Mouse (Mus musculus): ENCODE measurements at regions not wholly inside any gene's neighbourhood (a gene's known extent, or its start where the extent isn't known, plus 50 kb on each side); places are given as distances from the start of the nearest gene placed in this dataset.

- H3K4me3 ChIP-seq (replicated peaks), result no peak overlapping the region
- H3K9ac ChIP-seq, result no peak overlapping the region
- no peak overlapping the region for H3K4me2 ChIP-seq
- WGBS (ENCODE audit: insufficient replicate concordance), result 43% methylated on average over 6 of the region's 6 CpGs
- H3K9me3 ChIP-seq (replicated peaks), result no peaks in the 10 kb centered on the region
- H3K4me1 ChIP-seq (replicated peaks), result no peaks in the 10 kb centered on the region
- H3K36me3 ChIP-seq (replicated peaks), result no peaks in the 10 kb centered on the region
- no peaks in the 10 kb centered on the region for H3K27me3 ChIP-seq
- peak; percentile 56 for ATAC-seq (ENCODE audit: insufficient read depth)
- no peak overlapping the region for H3K27ac ChIP-seq (replicated peaks)
Observed at GRCm38 (mm10) chr16:65718791-65719472, 96.1 kb upstream of the Vgll3 start.

GRCm38 (mm10) chr16:65720953-65721352 is 94.1 kb upstream of the Vgll3 start:
- Histone ChIP-seq H3K9me3 (replicated peaks) (no peaks in the 10 kb centered on the region), H3K9ac (no peak overlapping the region), H3K27ac (replicated peaks) (no peak overlapping the region), H3K4me2 (no peak overlapping the region), H3K4me3 (replicated peaks) (no peak overlapping the region), H3K4me1 (replicated peaks) (no peaks in the 10 kb centered on the region), H3K27me3 (no peaks in the 10 kb centered on the region), H3K36me3 (replicated peaks) (no peaks in the 10 kb centered on the region)
- 61% methylated on average over 4 of the region's 4 CpGs for WGBS (ENCODE audit: insufficient replicate concordance)
- no peak for ATAC-seq (ENCODE audit: insufficient read depth)

- no peaks in the 10 kb centered on the region for H3K4me1 ChIP-seq (replicated peaks)
- no peak overlapping the region for H3K4me2 ChIP-seq
- H3K9me3 ChIP-seq (replicated peaks), result no peaks in the 10 kb centered on the region
- H3K27ac ChIP-seq (replicated peaks), result no peak overlapping the region
- ATAC-seq (ENCODE audit: insufficient read depth), result no peak
- H3K36me3 ChIP-seq (replicated peaks), result no peaks in the 10 kb centered on the region
- no peak overlapping the region for H3K9ac ChIP-seq
- H3K27me3 ChIP-seq, result no peaks in the 10 kb centered on the region
- 55% methylated on average over 5 of the region's 5 CpGs for WGBS (ENCODE audit: insufficient replicate concordance)
- no peak overlapping the region for H3K4me3 ChIP-seq (replicated peaks)
Observed at GRCm38 (mm10) chr16:65725559-65726269, 89.3 kb upstream of the Vgll3 start.

GRCm38 (mm10) chr16:65726289-65726688 is 88.8 kb upstream of the Vgll3 start:
- WGBS (ENCODE audit: insufficient replicate concordance), result 45% methylated on average over 3 of the region's 3 CpGs
- no peaks in the 10 kb centered on the region for H3K27me3 ChIP-seq
- no peak for ATAC-seq (ENCODE audit: insufficient read depth)
- H3K4me3 ChIP-seq (replicated peaks), result no peak overlapping the region
- no peaks in the 10 kb centered on the region for H3K36me3 ChIP-seq (replicated peaks)
- no peaks in the 10 kb centered on the region for H3K4me1 ChIP-seq (replicated peaks)
- H3K9me3 ChIP-seq (replicated peaks), result no peaks in the 10 kb centered on the region
- H3K4me2 ChIP-seq, result no peak overlapping the region
- no peak overlapping the region for H3K27ac ChIP-seq (replicated peaks)
- H3K9ac ChIP-seq, result no peak overlapping the region

GRCm38 (mm10) chr16:65729322-65729721 is 85.7 kb upstream of the Vgll3 start:
- H3K4me1 ChIP-seq (replicated peaks), result no peaks in the 10 kb centered on the region
- no peak overlapping the region for H3K4me3 ChIP-seq (replicated peaks)
- no peaks in the 10 kb centered on the region for H3K36me3 ChIP-seq (replicated peaks)
- no peak overlapping the region for H3K9ac ChIP-seq
- ATAC-seq (ENCODE audit: insufficient read depth), result no peak
- H3K9me3 ChIP-seq (replicated peaks), result no peaks in the 10 kb centered on the region
- H3K27ac ChIP-seq (replicated peaks), result no peak overlapping the region
- no peak overlapping the region for H3K4me2 ChIP-seq
- 68% methylated on average over 4 of the region's 4 CpGs for WGBS (ENCODE audit: insufficient replicate concordance)
- no peaks in the 10 kb centered on the region for H3K27me3 ChIP-seq

- Histone ChIP-seq H3K36me3 (replicated peaks) (no peaks in the 10 kb centered on the region), H3K9ac (no peak overlapping the region), H3K9me3 (replicated peaks) (no peaks in the 10 kb centered on the region), H3K4me2 (no peak overlapping the region), H3K4me3 (replicated peaks) (no peak overlapping the region), H3K27me3 (no peaks in the 10 kb centered on the region), H3K27ac (replicated peaks) (no peak overlapping the region), H3K4me1 (replicated peaks) (no peaks in the 10 kb centered on the region)
- WGBS (ENCODE audit: insufficient replicate concordance), result 32% methylated on average over 3 of the region's 3 CpGs
- ATAC-seq (ENCODE audit: insufficient read depth), result no peak
Observed at GRCm38 (mm10) chr16:65739652-65740051, 75.4 kb upstream of the Vgll3 start.

- no peak for ATAC-seq (ENCODE audit: insufficient read depth)
- H3K27me3 ChIP-seq, result no peaks in the 10 kb centered on the region
- H3K9me3 ChIP-seq (replicated peaks), result no peaks in the 10 kb centered on the region
Observed at GRCm38 (mm10) chr16:65742951-65743350, 72.1 kb upstream of the Vgll3 start.

GRCm38 (mm10) chr16:65755667-65756066 is 59.4 kb upstream of the Vgll3 start:
- Histone ChIP-seq H3K9ac (no peak overlapping the region), H3K9me3 (replicated peaks) (no peaks in the 10 kb centered on the region)

More at GRCm38 (mm10) chr16:65742951-65743350, 72.1 kb upstream of the Vgll3 start:
- no peak overlapping the region for H3K4me3 ChIP-seq (replicated peaks)
- H3K27ac ChIP-seq (replicated peaks), result no peak overlapping the region
- H3K36me3 ChIP-seq (replicated peaks), result no peaks in the 10 kb centered on the region
- no peak overlapping the region for H3K4me2 ChIP-seq
- no peak overlapping the region for H3K9ac ChIP-seq
- H3K4me1 ChIP-seq (replicated peaks), result no peaks in the 10 kb centered on the region

More at GRCm38 (mm10) chr16:65755667-65756066, 59.4 kb upstream of the Vgll3 start:
- 34% methylated on average over 2 of the region's 2 CpGs for WGBS (ENCODE audit: insufficient replicate concordance)
- Histone ChIP-seq H3K4me2 (no peak overlapping the region), H3K4me1 (replicated peaks) (no peaks in the 10 kb centered on the region), H3K27ac (replicated peaks) (no peak overlapping the region), H3K36me3 (replicated peaks) (no peaks in the 10 kb centered on the region), H3K4me3 (replicated peaks) (no peak overlapping the region), H3K27me3 (no peaks in the 10 kb centered on the region)
- no peak for ATAC-seq (ENCODE audit: insufficient read depth)

Data from liver, embryonic 15.5 days (tissue).